Mouse (Mus musculus) splenic B cell, adult 2 months (primary cell): ENCODE data around the gene Prkag2.

Experiments used
- DNase-seq: peaks from one replicate; pipeline ENCODE4 v3.0.0-alpha.2; 2011; ENCODE audit warnings: low read depth, low spot score
- H3K27me3 ChIP-seq: 2 replicates; pipeline ENCODE4 v1.6.1; 2012; ENCODE audit warnings: mild to moderate bottlenecking, low read length, moderate library complexity, mixed read lengths; ENCODE audit not compliant: control insufficient read depth, poor library complexity, insufficient read depth, severe bottlenecking
- H3K36me3 ChIP-seq: 2 replicates; pipeline ENCODE4 v1.6.1; 2012; ENCODE audit warnings: mild to moderate bottlenecking, low read length, moderate library complexity, mixed read lengths; ENCODE audit not compliant: control insufficient read depth, poor library complexity, insufficient read depth, severe bottlenecking

Gene Prkag2

DNA sequence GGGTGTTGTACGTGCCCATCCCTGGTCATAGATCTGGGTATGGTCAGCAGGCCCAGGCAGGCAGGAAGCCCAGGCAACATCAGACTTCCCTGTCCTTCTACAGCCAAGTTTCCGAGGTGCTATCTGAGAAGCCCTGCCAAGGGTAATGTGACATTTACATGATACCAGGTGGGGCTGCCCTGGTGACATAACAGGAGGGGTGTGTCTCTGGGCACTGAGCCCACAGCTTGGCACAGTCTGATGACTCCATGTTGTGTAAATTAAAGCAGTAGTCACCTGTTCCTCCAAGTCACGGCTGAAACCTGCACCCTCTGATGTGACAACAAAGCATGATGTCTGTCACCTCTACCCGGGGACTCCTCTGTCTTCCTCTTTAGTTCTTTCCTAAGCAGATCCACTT is 136.7 kb downstream of the Prkag2 start:
- DNase-seq = no peak
- H3K27me3 ChIP-seq = no peaks in the 10 kb centered on the region
- H3K36me3 ChIP-seq = no peaks in the 10 kb centered on the region

- no peak for DNase-seq
- no peaks in the 10 kb centered on the region for H3K27me3 ChIP-seq
Measured at GRCm38 (mm10) chr5:24960791-24961190, 139.7 kb downstream of the Prkag2 start.

DNA sequence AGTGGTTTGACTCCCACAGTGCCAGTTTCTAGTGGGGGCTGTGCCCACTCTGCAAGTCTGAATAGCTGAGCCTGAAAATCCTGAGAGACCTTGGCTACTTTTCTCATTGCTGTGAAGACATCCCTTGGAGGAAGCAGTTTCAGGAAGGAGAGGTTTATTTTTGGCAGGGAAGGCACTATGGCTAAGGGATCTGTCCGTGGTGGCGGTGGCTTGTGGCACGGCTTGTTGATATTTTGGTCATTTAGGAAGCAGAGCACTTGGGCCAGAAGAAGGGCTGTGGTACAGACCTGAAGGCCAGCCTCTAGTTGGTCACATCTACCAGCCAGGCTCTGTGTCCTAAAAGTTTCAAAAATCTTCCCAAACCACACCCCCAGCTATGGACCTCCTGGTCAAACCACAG is 140.7 kb downstream of the Prkag2 start:
- Histone ChIP-seq H3K27me3 (no peaks in the 10 kb centered on the region), H3K36me3 (no peaks in the 10 kb centered on the region)
- no peak for DNase-seq

More at GRCm38 (mm10) chr5:24960791-24961190, 139.7 kb downstream of the Prkag2 start:
- H3K36me3 ChIP-seq = no peaks in the 10 kb centered on the region

DNA sequence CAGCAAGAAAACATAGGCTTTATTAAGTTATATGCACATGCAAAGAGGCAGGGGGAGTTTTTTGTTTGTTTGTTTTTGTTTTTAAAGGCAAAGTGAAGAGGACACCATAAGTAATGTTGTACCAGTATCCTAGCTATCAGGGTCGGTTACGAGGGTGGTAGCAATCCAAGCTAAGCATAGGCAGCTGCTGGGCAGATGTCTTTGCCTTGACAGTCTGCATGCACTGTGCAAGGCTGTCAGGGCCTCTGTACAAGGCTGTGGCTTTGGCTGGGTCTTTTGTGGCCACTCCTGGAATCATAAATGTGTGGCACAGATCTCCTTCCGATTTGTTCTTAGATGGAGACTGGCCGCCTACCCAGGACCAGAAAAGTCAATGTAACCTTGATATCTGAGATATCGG is 141.8 kb downstream of the Prkag2 start:
- H3K27me3 ChIP-seq = no peaks in the 10 kb centered on the region
- no peak for DNase-seq
- H3K36me3 ChIP-seq = no peaks in the 10 kb centered on the region

GRCm38 (mm10) chr5:24956891-24957290 is 143.6 kb downstream of the Prkag2 start:
- DNase-seq = no peak
- no peaks in the 10 kb centered on the region for H3K36me3 ChIP-seq
- H3K27me3 ChIP-seq = no peaks in the 10 kb centered on the region

- Histone ChIP-seq H3K27me3 (no peaks in the 10 kb centered on the region), H3K36me3 (no peaks in the 10 kb centered on the region)
- no peak for DNase-seq
Measured at GRCm38 (mm10) chr5:24952842-24953741, 147.3 kb downstream of the Prkag2 start.

DNA sequence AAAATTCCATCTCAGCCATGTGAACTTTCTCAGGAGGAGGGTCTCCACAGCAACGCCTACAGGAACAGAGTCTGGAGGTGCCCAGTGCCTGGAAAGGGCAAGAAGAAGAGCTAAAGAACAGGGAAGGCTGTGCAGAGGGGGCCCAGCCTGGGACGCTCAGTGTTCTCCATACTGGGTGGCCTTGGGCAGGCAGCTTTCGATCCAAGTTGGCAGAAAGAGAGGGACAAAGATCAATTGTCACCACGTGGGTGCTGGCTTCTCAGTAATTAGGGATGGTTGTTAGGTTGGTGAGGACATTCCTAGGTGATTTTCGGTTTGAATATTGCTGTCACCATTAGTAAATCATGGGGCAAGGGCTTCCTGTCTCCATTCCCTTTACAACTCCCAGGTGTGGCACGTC is 148.2 kb downstream of the Prkag2 start:
- DNase-seq = no peak
- no peaks in the 10 kb centered on the region for H3K27me3 ChIP-seq
- H3K36me3 ChIP-seq = no peaks in the 10 kb centered on the region

DNA sequence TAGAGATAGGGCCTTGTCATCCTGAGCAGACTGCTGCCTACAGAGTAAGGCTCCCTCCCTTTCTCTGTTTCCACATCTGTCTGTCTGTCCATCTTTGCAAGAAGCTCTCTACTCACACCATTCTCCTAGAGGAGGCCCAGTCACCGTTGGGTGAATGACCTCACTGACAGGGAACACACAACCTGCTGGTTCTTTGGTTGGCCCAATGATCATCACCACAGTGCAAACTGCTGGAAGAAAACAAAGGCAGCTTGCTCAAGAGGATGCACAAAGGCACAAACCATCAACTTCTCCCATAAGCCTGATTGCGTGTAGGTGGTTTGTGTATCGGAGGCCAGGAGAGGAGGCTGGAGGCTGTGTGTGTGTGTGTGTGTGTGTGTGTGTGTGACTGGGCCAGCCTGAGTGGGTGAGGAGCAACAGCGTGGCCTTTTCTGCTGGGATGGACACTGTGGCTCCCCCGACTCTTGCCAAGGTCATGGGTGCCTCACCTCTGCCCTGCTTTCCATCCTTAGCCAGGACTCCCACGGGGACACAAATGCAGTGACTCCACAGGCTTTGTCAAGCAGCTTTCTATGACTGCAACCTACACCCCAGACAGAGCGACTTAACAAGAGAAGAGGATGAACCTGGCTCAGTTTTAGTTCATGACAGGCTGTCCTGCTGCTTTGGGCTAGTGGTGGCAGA is 149.4 kb downstream of the Prkag2 start:
- Histone ChIP-seq H3K27me3 (no peaks in the 10 kb centered on the region), H3K36me3 (no peaks in the 10 kb centered on the region)
- no peak for DNase-seq

- Histone ChIP-seq H3K27me3 (no peaks in the 10 kb centered on the region), H3K36me3 (no peaks in the 10 kb centered on the region)
- no peak for DNase-seq
Measured at GRCm38 (mm10) chr5:24950039-24950438, 150.4 kb downstream of the Prkag2 start.

- DNase-seq = no peak
- Histone ChIP-seq H3K27me3 (no peaks in the 10 kb centered on the region), H3K36me3 (no peaks in the 10 kb centered on the region)
Measured at GRCm38 (mm10) chr5:24938046-24938822, 162.2 kb downstream of the Prkag2 start.

GRCm38 (mm10) chr5:24936451-24936850 is 164.0 kb downstream of the Prkag2 start:
- no peak for DNase-seq
- no peaks in the 10 kb centered on the region for H3K36me3 ChIP-seq
- H3K27me3 ChIP-seq = no peaks in the 10 kb centered on the region

DNA sequence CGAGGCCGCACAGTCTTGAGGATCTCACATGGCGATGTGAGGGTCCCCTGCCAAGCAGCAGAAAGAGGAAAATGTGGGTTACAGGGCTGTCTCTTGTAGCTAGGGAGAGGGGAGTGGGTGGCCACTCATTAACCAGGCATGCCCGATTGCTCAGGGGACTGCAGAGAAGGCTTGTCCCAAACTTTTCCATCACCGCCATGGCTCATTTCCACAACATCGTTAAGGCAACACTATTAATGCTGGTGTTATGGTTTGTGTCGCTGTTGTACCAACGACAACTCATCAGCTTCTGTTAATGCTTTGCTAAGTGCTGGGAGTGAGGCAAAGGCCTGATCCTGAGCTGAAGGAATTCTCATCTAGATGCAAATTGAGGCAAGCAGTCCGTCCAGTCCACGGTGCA is 165.0 kb downstream of the Prkag2 start:
- no peaks in the 10 kb centered on the region for H3K36me3 ChIP-seq
- no peaks in the 10 kb centered on the region for H3K27me3 ChIP-seq
- DNase-seq = no peak

GRCm38 (mm10) chr5:24933760-24934159 is 166.7 kb downstream of the Prkag2 start:
- Histone ChIP-seq H3K27me3 (no peaks in the 10 kb centered on the region), H3K36me3 (no peaks in the 10 kb centered on the region)
- no peak for DNase-seq

DNA sequence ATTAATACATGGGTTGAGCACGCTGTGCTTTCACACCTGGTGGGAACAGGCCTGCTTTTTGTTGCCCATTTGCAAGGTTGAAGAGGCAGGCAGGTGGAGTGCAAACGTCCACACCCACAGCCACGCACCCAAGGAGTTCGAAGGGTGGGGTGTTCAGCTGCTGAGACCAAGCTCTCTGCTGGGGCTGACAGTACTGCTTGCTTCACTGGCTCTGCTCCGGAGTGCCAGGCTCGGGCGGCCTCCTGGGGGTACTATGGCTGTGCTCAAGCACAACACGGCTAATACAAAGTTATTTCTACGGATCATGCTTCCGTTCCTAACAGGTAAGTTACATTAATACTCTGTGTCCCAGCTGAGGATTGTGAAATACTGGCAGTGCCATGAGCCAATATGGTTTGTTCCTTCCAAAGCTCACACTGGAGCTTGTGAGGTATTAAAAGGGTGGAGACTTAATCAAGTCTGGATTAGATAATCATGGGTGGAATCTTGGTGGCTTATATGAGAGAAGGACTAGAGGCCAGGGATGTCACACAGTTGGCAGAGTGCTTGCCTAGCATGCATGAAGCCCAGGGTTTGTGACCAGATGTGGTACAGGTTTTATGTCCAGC is 168.8 kb downstream of the Prkag2 start:
- no peak for DNase-seq
- no peaks in the 10 kb centered on the region for H3K36me3 ChIP-seq
- no peaks in the 10 kb centered on the region for H3K27me3 ChIP-seq
